Mouse (Mus musculus) cerebellum, adult 2 months (tissue): ENCODE measurements at regions not wholly inside any gene's neighbourhood (a gene's known extent, or its start where the extent isn't known, plus 50 kb on each side); places are given as distances from the start of the nearest gene placed in this dataset.

Source experiments
- DNase-seq, 2 experiments: peaks; one replicate each; pipeline ENCODE4 v3.0.0; 2021
- H3K27ac ChIP-seq: fragments of 200-500 bp; 2 replicates; pipeline ENCODE4 v1.5.1; 2012; ENCODE audit warnings: low read length, control low read depth, inconsistent platforms; ENCODE audit not compliant: insufficient read depth
- H3K27me3 ChIP-seq: fragments of 200-500 bp; 2 replicates; pipeline ENCODE4 v1.6.1; 2012; ENCODE audit warnings: inconsistent platforms, mild to moderate bottlenecking, low read length, moderate library complexity; ENCODE audit not compliant: control insufficient read depth, insufficient read depth
- H3K4me1 ChIP-seq: fragments of 200-500 bp; 2 replicates; pipeline ENCODE4 v1.6.1; 2011; ENCODE audit warnings: low read length; ENCODE audit not compliant: control insufficient read depth, insufficient read depth
- H3K4me3 ChIP-seq: fragments of 200-500 bp; replicated peaks from 2 replicates; pipeline ENCODE3; 2011; ENCODE audit warnings: mild to moderate bottlenecking, low read depth, low read length, control low read depth; ENCODE audit not compliant: insufficient read depth
- CTCF ChIP-seq: fragments of 200-500 bp; IDR thresholded peaks from 2 replicates; pipeline ENCODE4 v1.5.1; 2011; ENCODE audit warnings: low read depth, mild to moderate bottlenecking, control low read depth, low read length, moderate library complexity, borderline replicate concordance; ENCODE audit not compliant: insufficient read depth
- POLR2A ChIP-seq: fragments of 200-500 bp; IDR thresholded peaks from 2 replicates; pipeline ENCODE4 v1.6.1; 2011; ENCODE audit warnings: low read length, control low read depth, borderline replicate concordance; ENCODE audit not compliant: insufficient read depth
- WGBS: fragments of 180-500 bp; shearing (Covaris S2); methylation state at CpG from one replicate; pipeline ENCODE4 v1.1.7; 2018; 5-methylcytosine and 5-hydroxymethylcytosine counted together

DNA sequence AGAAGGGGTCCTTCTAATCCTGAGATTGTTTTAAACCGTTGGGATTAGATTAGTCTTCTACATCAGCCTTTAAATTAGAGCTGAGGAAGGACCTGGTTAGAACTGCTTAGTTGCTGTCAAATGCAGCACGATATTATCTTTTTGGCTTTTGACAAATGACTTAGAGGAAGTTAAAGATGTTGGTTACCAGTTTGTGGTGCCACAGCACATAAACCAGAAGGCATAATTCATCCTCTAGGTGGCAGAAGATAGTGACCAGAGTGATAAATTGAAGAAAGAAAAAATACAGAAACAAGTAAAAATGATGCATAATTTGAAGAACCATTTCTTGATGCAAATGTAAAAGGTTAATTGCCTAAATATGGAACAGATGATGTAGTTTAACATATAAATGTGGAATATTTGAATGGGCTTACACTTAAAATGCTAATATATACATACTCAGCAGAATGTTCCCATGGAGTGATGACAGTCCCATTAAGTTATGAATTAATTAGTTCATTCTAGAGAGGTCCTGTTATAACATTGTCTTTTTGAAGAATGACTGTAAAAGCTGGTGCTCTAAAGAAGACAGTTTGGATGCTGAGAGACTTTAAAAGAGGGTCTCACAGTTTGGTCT, 760.0 kb downstream of the 1190002N15Rik start:
- H3K27me3 ChIP-seq: no peaks in the 10 kb centered on the region
- TF ChIP-seq CTCF (no peak), POLR2A (no peak)
- H3K4me3 ChIP-seq: no peak overlapping the region
- peak in 1 of 2 experiments; percentile 11 for DNase-seq
- 66% methylated on average over 2 of the region's 2 CpGs for WGBS
- H3K4me1 ChIP-seq: no peaks in the 10 kb centered on the region
- H3K27ac ChIP-seq: no peak overlapping the region
